Mouse (Mus musculus) C2C12 (cell line): ENCODE results near the gene Anxa11.

Experiments
- CEBPB ChIP-seq: IDR thresholded peaks from one replicate; pipeline ENCODE4 v1.6.1; 2011; ENCODE audit warnings: low read depth, mild to moderate bottlenecking, control low read depth, moderate library complexity
- CTCF ChIP-seq: IDR thresholded peaks from one replicate; pipeline ENCODE4 v1.5.1; 2011; ENCODE audit not compliant: control insufficient read depth, insufficient read depth, insufficient read length
- FOSL1 ChIP-seq: IDR thresholded peaks from one replicate; pipeline ENCODE4 v1.8.0; 2011; ENCODE audit warnings: mild to moderate bottlenecking, low read length; ENCODE audit not compliant: poor library complexity, insufficient read depth, severe bottlenecking
- MAX ChIP-seq: IDR thresholded peaks from one replicate; pipeline ENCODE4 v1.6.1; 2011; ENCODE audit warnings: mild to moderate bottlenecking, control low read depth
- MYOD1 ChIP-seq: IDR thresholded peaks from one replicate; pipeline ENCODE4 v1.6.1; 2011; ENCODE audit warnings: low read depth; ENCODE audit not compliant: control insufficient read depth, insufficient read length
- MYOG ChIP-seq: IDR thresholded peaks from one replicate; pipeline ENCODE4 v1.6.1; 2011; ENCODE audit not compliant: control insufficient read depth, insufficient read length; ENCODE audit errors: extremely low read depth
- USF1 ChIP-seq: IDR thresholded peaks from one replicate; pipeline ENCODE4 v1.6.1; 2011; ENCODE audit warnings: low read depth, mild to moderate bottlenecking, control low read depth, moderate library complexity

DNA sequence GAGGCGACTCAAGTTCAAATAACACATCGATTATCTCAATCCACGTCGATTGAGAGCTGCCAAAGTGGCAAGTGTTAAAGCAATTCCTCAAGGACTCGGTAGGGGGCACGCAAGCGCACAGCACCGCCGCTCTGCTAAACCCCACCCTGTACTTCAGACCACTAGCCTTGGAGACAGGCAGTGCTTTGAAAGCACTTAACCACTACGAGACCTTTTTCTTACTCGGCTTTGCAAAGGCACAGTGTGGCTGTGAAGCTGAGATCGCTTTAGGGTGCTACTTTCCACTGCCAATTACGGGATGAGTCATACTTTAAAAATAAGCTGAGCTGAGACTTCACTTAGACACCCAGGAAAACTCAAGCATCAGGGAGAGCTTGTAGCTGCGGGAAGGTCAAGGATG is 9.7 kb upstream of the Anxa11 start:
- no peak for TF ChIP-seq USF1
- TF ChIP-seq CTCF = peak; percentile 70
- no peak for TF ChIP-seq MAX
- TF ChIP-seq MYOG = no peak
- no peak for TF ChIP-seq CEBPB
- no peak for TF ChIP-seq MYOD1
- TF ChIP-seq FOSL1 = no peak
